Mouse (Mus musculus): ENCODE measurements around the gene Tbcel. TPM values are rescaled to one million over a fixed set of nuclear protein-coding genes. Genes with fewer than 3 reads are reported as not detected.

Gene Tbcel
- polyA plus RNA-seq, 1 experiment from 2014 or later: 13.0 TPM

GRCm38 (mm10) chr9:42442100-42442499 is 65.5 kb downstream of the Tbcel start:
- Histone ChIP-seq H3K36me3 (ENCODE audit: control insufficient read depth, insufficient read depth) (peaks cover 37% of the 10 kb centered on the region), H3K27ac (ENCODE audit: low read length) (no peak overlapping the region), H3K9me3 (replicated peaks; ENCODE audit: control insufficient read depth, low read length) (no peaks in the 10 kb centered on the region), H3K27me3 (ENCODE audit: control insufficient read depth, insufficient read depth, low read depth, low read length) (no peaks in the 10 kb centered on the region), H3K4me1 (ENCODE audit: control insufficient read depth, low read depth, low read length) (no peaks in the 10 kb centered on the region), H3K4me2 (ENCODE audit: low read depth, low read length) (no peak overlapping the region), H3K4me3 (ENCODE audit: low read depth, low read length) (no peak overlapping the region), H3K9ac (ENCODE audit: low read depth, low read length) (no peak overlapping the region)
- 82% methylated on average over 8 of the region's 8 CpGs for WGBS (ENCODE audit: insufficient replicate concordance)
- ATAC-seq (ENCODE audit: low read depth): no peak

DNA sequence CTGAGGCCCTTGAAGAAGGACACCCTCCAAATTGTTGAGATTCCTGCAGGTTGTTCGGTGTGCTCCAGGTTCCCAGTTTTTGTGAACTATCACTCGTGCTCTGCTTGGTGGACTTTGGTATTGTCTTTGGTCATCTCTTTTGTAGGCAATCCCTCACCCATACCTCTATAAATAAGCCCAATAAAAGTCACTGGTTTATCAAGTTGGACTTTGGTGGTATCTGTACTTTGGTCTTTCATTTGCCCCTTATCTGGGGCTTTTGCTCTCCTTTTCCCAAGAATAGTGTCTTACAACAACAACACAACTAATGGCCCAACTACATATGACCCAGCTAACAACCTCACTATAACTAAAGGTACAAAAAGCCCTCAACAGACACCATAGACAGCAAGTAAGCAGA is 66.4 kb downstream of the Tbcel start:
- ATAC-seq (ENCODE audit: low read depth): no peak
- H3K4me1 ChIP-seq (ENCODE audit: control insufficient read depth, low read depth, low read length): no peaks in the 10 kb centered on the region; the same call in 1 of the 2 replicates
- 91% methylated on average over 2 of the region's 2 CpGs for WGBS (ENCODE audit: insufficient replicate concordance)
- H3K9me3 ChIP-seq (replicated peaks; ENCODE audit: control insufficient read depth, low read length): no peaks in the 10 kb centered on the region
- H3K36me3 ChIP-seq (ENCODE audit: control insufficient read depth, insufficient read depth): peaks cover 43% of the 10 kb centered on the region
- H3K27ac ChIP-seq (ENCODE audit: low read length): no peak overlapping the region
- H3K4me3 ChIP-seq (ENCODE audit: low read depth, low read length): no peak overlapping the region
- H3K27me3 ChIP-seq (ENCODE audit: control insufficient read depth, insufficient read depth, low read depth, low read length): no peaks in the 10 kb centered on the region
- no peak overlapping the region for H3K4me2 ChIP-seq (ENCODE audit: low read depth, low read length)
- no peak overlapping the region for H3K9ac ChIP-seq (ENCODE audit: low read depth, low read length)

DNA sequence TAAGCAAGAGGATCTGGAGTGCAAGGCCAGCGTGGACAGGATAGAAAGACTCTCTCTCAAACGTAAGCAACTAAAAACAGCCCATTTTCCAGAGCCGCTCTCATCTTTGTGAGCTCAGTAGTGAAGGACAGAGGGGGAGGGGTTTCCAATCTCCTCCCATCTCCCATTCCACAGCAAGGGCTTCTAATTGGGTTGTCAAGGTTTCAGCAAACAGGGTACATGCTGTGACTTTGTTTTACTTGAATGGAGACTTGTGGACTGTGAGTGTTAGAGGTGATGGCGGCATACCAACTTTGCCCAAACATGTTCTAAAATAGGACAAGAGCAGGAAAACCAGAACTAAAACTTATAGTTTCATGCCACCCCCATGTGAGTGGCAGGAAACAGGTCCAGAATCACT is 68.2 kb downstream of the Tbcel start:
- WGBS (ENCODE audit: insufficient replicate concordance): 80% methylated on average over 4 of the region's 4 CpGs
- Histone ChIP-seq H3K27me3 (ENCODE audit: control insufficient read depth, insufficient read depth, low read depth, low read length) (no peaks in the 10 kb centered on the region), H3K36me3 (ENCODE audit: control insufficient read depth, insufficient read depth) (peaks cover 39% of the 10 kb centered on the region), H3K4me2 (ENCODE audit: low read depth, low read length) (no peak overlapping the region), H3K4me1 (ENCODE audit: control insufficient read depth, low read depth, low read length) (no peaks in the 10 kb centered on the region; the same call in 1 of the 2 replicates), H3K27ac (ENCODE audit: low read length) (no peak overlapping the region), H3K9ac (ENCODE audit: low read depth, low read length) (no peak overlapping the region), H3K4me3 (ENCODE audit: low read depth, low read length) (no peak overlapping the region), H3K9me3 (replicated peaks; ENCODE audit: control insufficient read depth, low read length) (no peaks in the 10 kb centered on the region)
- no peak for ATAC-seq (ENCODE audit: low read depth)

- no peaks in the 10 kb centered on the region for H3K27me3 ChIP-seq (ENCODE audit: control insufficient read depth, insufficient read depth, low read depth, low read length)
- H3K9me3 ChIP-seq (replicated peaks; ENCODE audit: control insufficient read depth, low read length): no peaks in the 10 kb centered on the region
- H3K4me3 ChIP-seq (ENCODE audit: low read depth, low read length): no peak overlapping the region
- no peak for ATAC-seq (ENCODE audit: low read depth)
- 72% methylated on average over 2 of the region's 2 CpGs for WGBS (ENCODE audit: insufficient replicate concordance)
- H3K36me3 ChIP-seq (ENCODE audit: control insufficient read depth, insufficient read depth): peaks cover 16% of the 10 kb centered on the region
- no peak overlapping the region for H3K9ac ChIP-seq (ENCODE audit: low read depth, low read length)
- no peak overlapping the region for H3K27ac ChIP-seq (ENCODE audit: low read length)
- no peak overlapping the region for H3K4me2 ChIP-seq (ENCODE audit: low read depth, low read length)
- no peaks in the 10 kb centered on the region; the same call in 1 of the 2 replicates for H3K4me1 ChIP-seq (ENCODE audit: control insufficient read depth, low read depth, low read length)
Measured at GRCm38 (mm10) chr9:42432155-42432554, 75.5 kb downstream of the Tbcel start.

DNA sequence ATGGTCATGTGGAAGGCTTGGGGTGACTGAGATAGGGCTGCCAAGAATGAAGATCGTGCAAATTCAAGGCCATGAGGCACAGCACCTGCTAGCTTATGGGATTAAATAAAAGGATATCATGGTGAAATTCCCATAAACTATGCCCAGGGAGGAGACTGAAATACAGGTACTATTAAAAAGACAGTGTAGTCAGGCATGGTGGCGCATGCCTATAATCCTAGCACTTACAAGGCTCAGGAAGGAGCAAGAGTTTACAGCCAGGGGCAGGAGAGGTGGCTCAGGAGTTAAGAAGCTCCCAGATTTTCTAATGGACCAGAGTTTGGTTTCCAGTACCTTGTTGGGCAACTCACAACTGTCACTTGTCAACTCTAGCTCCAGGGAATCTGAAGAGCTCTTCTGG is 76.0 kb downstream of the Tbcel start:
- Histone ChIP-seq H3K4me1 (ENCODE audit: control insufficient read depth, low read depth, low read length) (no peaks in the 10 kb centered on the region; the same call in 1 of the 2 replicates), H3K27me3 (ENCODE audit: control insufficient read depth, insufficient read depth, low read depth, low read length) (no peaks in the 10 kb centered on the region), H3K9ac (ENCODE audit: low read depth, low read length) (no peak overlapping the region), H3K36me3 (ENCODE audit: control insufficient read depth, insufficient read depth) (peaks cover 10% of the 10 kb centered on the region), H3K9me3 (replicated peaks; ENCODE audit: control insufficient read depth, low read length) (no peaks in the 10 kb centered on the region), H3K4me2 (ENCODE audit: low read depth, low read length) (no peak overlapping the region), H3K4me3 (ENCODE audit: low read depth, low read length) (no peak overlapping the region), H3K27ac (ENCODE audit: low read length) (no peak overlapping the region)
- 68% methylated on average over 2 of the region's 2 CpGs for WGBS (ENCODE audit: insufficient replicate concordance)
- ATAC-seq (ENCODE audit: low read depth): no peak

- Histone ChIP-seq H3K9me3 (replicated peaks; ENCODE audit: control insufficient read depth, low read length) (no peaks in the 10 kb centered on the region), H3K4me1 (ENCODE audit: control insufficient read depth, low read depth, low read length) (no peaks in the 10 kb centered on the region), H3K9ac (ENCODE audit: low read depth, low read length) (no peak overlapping the region), H3K36me3 (ENCODE audit: control insufficient read depth, insufficient read depth) (peaks cover 7% of the 10 kb centered on the region), H3K4me3 (ENCODE audit: low read depth, low read length) (no peak overlapping the region), H3K27me3 (ENCODE audit: control insufficient read depth, insufficient read depth, low read depth, low read length) (no peaks in the 10 kb centered on the region), H3K27ac (ENCODE audit: low read length) (no peak overlapping the region), H3K4me2 (ENCODE audit: low read depth, low read length) (no peak overlapping the region)
- 39% methylated on average over 12 of the region's 12 CpGs for WGBS (ENCODE audit: insufficient replicate concordance)
- peak; percentile 56; the same call in 1 of the 2 replicates for ATAC-seq (ENCODE audit: low read depth)
Measured at GRCm38 (mm10) chr9:42428060-42428924, 79.3 kb downstream of the Tbcel start.

- 67% methylated on average over 10 of the region's 10 CpGs for WGBS (ENCODE audit: insufficient replicate concordance)
- Histone ChIP-seq H3K4me3 (ENCODE audit: low read depth, low read length) (no peak overlapping the region), H3K27me3 (ENCODE audit: control insufficient read depth, insufficient read depth, low read depth, low read length) (no peaks in the 10 kb centered on the region), H3K27ac (ENCODE audit: low read length) (no peak overlapping the region), H3K4me2 (ENCODE audit: low read depth, low read length) (no peak overlapping the region), H3K36me3 (ENCODE audit: control insufficient read depth, insufficient read depth) (peaks cover 7% of the 10 kb centered on the region), H3K4me1 (ENCODE audit: control insufficient read depth, low read depth, low read length) (no peaks in the 10 kb centered on the region), H3K9ac (ENCODE audit: low read depth, low read length) (no peak overlapping the region), H3K9me3 (replicated peaks; ENCODE audit: control insufficient read depth, low read length) (no peaks in the 10 kb centered on the region)
- ATAC-seq (ENCODE audit: low read depth): no peak
Measured at GRCm38 (mm10) chr9:42426661-42427358, 80.8 kb downstream of the Tbcel start.

DNA sequence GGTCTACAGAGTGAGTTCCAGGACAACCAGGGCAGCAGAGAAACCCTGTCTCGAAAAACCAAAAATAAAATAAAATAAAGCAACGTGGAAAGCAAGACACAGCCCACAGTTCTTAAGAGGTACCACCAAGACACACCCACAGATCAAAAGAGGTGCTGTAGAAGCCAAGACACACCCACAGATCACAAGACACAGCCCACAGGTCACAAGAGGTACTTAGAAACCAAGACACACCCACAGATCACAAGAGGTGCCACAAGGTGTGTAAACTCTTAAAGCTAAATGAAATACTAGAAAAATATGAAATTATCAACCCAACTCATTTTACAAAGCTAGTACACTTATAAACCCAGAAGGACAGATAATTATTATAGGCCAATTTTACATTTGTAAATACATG is 84.0 kb downstream of the Tbcel start:
- peaks cover 3% of the 10 kb centered on the region for H3K36me3 ChIP-seq (ENCODE audit: control insufficient read depth, insufficient read depth)
- H3K9me3 ChIP-seq (replicated peaks; ENCODE audit: control insufficient read depth, low read length): no peaks in the 10 kb centered on the region
- H3K9ac ChIP-seq (ENCODE audit: low read depth, low read length): no peak overlapping the region
- no peaks in the 10 kb centered on the region for H3K4me1 ChIP-seq (ENCODE audit: control insufficient read depth, low read depth, low read length)
- H3K27me3 ChIP-seq (ENCODE audit: control insufficient read depth, insufficient read depth, low read depth, low read length): no peaks in the 10 kb centered on the region
- no peak overlapping the region for H3K4me3 ChIP-seq (ENCODE audit: low read depth, low read length)
- ATAC-seq (ENCODE audit: low read depth): no peak
- no peak overlapping the region for H3K27ac ChIP-seq (ENCODE audit: low read length)
- H3K4me2 ChIP-seq (ENCODE audit: low read depth, low read length): no peak overlapping the region
- WGBS (ENCODE audit: insufficient replicate concordance): 75% methylated on average over 2 of the region's 2 CpGs

DNA sequence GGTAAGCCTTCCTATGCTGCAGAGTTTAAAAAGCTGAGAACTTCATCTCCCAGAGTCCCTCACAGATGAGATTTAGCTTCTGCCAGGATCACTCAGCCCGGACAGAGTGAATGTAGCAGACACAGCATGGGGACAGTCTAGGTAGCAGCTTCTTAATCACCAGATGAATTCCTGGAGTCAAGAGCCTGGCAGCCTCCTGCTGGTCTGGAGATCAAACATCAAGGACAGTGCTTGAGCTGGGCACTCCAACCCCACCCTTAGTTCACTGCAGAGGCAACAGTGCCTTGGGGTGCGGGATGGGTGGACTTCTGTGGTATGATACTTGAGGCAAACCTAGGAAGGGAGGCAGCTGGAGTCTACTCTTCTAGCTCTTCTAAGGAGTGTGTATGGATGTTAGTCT is 87.9 kb downstream of the Tbcel start:
- H3K9ac ChIP-seq (ENCODE audit: low read depth, low read length): no peak overlapping the region
- H3K4me1 ChIP-seq (ENCODE audit: control insufficient read depth, low read depth, low read length): no peaks in the 10 kb centered on the region
- no peak overlapping the region for H3K4me2 ChIP-seq (ENCODE audit: low read depth, low read length)
- ATAC-seq (ENCODE audit: low read depth): no peak
- peaks cover 7% of the 10 kb centered on the region for H3K36me3 ChIP-seq (ENCODE audit: control insufficient read depth, insufficient read depth)
- no peak overlapping the region for H3K27ac ChIP-seq (ENCODE audit: low read length)
- no peaks in the 10 kb centered on the region for H3K9me3 ChIP-seq (replicated peaks; ENCODE audit: control insufficient read depth, low read length)
- no peaks in the 10 kb centered on the region for H3K27me3 ChIP-seq (ENCODE audit: control insufficient read depth, insufficient read depth, low read depth, low read length)
- 82% methylated on average over 2 of the region's 2 CpGs for WGBS (ENCODE audit: insufficient replicate concordance)
- H3K4me3 ChIP-seq (ENCODE audit: low read depth, low read length): no peak overlapping the region

All from liver, embryonic 16.5 days (tissue).